Mouse (Mus musculus) myocyte (in vitro differentiated cells): Measurements from ENCODE around the gene Cul3.

Experiments used
- CEBPB ChIP-seq: IDR thresholded peaks from 2 replicates; pipeline ENCODE4 v1.6.1; 2011; ENCODE audit warnings: mild to moderate bottlenecking, moderate library complexity; ENCODE audit not compliant: poor library complexity, insufficient read depth, severe bottlenecking
- E2F4 ChIP-seq: IDR thresholded peaks from one replicate; pipeline ENCODE4 v1.6.1; 2011; ENCODE audit warnings: mild to moderate bottlenecking, control low read depth, moderate library complexity; ENCODE audit not compliant: insufficient read depth
- MAX ChIP-seq: IDR thresholded peaks from one replicate; pipeline ENCODE4 v1.6.1; 2011; ENCODE audit warnings: low read depth, mild to moderate bottlenecking, control low read depth
- POLR2A ChIP-seq: IDR thresholded peaks from one replicate; pipeline ENCODE4 v1.6.1; 2011; ENCODE audit warnings: low read depth, mild to moderate bottlenecking, control low read depth, moderate library complexity; ENCODE audit not compliant: insufficient read length
- SRF ChIP-seq: IDR thresholded peaks from one replicate; pipeline ENCODE4 v1.6.1; 2011; ENCODE audit warnings: low read depth; ENCODE audit not compliant: control insufficient read depth, insufficient read length
- TCF12 ChIP-seq: IDR thresholded peaks from one replicate; pipeline ENCODE4 v1.6.1; 2011; ENCODE audit warnings: mild to moderate bottlenecking, control low read depth; ENCODE audit not compliant: poor library complexity, insufficient read depth, severe bottlenecking

DNA sequence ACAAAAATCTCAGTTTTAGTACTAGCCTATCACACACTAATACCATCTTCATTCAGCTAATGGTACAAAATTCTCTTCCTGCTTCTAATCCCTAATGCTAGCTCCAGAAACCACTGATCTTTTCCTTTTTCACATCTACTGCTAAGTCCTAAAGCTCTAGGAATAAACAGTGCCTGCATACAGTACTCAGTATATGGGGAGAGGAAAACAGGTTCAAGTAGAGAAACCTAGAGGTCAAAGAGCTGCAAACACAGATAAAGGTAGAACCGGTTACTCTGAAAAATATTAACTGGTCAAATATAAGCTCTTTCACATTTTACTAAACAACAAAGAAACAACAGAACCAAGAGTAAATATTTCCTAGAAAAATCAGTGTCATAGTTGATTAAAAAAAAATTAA lies 1.9 kb downstream of the Cul3 start:
- TF ChIP-seq POLR2A (no peak), TCF12 (no peak), SRF (no peak), MAX (no peak), E2F4 (no peak), CEBPB (no peak)
